Mouse (Mus musculus): Measurements from ENCODE around the gene Olfr829. TPM values are rescaled to one million over a fixed set of nuclear protein-coding genes. Genes with fewer than 3 reads are reported as not detected.
"Not testable (repeated sequence)": the region's sequence is repeated elsewhere in the genome, so short reads cannot be mapped to it uniquely, and the experiment has no call there.

The Olfr829 gene
- polyA plus RNA-seq (2015; fragmentation: Nextera tagmentation; extraction: Ambion mirVana): not detected in 2 replicates

DNA sequence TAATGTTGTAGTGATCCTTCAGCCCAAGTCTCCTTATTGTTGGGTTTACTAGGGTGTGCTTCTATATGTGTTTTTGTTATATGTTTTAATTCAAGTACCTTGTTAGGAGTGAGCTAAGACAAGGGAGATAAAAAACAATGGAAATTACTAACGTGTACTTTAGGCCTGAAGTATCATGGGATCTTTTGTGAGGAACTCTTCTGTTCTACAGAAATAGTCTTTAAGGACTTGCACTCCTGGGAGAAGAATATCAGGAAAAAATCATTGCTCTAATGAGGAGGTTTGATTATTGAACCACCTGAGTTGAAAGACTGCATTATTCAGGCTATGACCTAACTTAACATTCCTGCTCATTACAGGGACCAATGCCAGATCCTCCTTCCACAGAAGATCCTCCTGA lies at the start of gene Olfr829:
Olfr829 (plus strand) TSS at position 301 of the 400 bp plus-strand sequence.
- ATAC-seq (ENCODE audit: insufficient read depth, low FRiP score, low read depth): no peak
- Histone ChIP-seq H3K27me3 (replicated peaks) (no peaks in the 10 kb centered on the region), H3K9ac (no peak within 1 kb of the TSS), H3K36me3 (no peaks in the 10 kb centered on the region), H3K9me3 (no peaks in the 10 kb centered on the region), H3K27ac (no peak within 1 kb of the TSS), H3K4me2 (no peak within 1 kb of the TSS), H3K4me1 (no peaks in the 10 kb centered on the region), H3K4me3 (replicated peaks) (no peak within 1 kb of the TSS)
- 55% methylated on average over 1 of the region's 1 CpGs for WGBS

DNA sequence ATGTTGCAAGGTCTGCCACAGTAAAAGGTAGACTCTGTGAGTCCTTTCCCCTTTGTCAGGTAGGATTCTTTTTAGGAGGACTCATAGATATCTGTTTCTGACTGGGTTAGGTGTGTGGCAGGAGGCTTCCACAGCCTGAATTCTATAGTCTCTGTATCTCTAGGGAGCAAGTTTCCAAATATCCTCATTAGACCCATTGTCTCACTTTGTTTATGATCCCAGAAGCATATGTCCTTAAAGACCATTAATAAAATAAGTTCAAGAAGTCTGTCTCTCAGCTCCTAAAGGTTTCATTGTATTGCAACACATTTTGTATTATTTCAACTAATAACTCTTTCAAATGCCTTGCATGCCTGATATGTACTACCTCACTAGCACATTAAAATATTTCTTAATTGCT lies 35.3 kb upstream of the Olfr829 start, which contains the start of gene Olfr828:
Olfr828 (minus strand) TSS at position 101 of the 400 bp plus-strand sequence.
- no peak for ATAC-seq (ENCODE audit: insufficient read depth, low FRiP score, low read depth)

DNA sequence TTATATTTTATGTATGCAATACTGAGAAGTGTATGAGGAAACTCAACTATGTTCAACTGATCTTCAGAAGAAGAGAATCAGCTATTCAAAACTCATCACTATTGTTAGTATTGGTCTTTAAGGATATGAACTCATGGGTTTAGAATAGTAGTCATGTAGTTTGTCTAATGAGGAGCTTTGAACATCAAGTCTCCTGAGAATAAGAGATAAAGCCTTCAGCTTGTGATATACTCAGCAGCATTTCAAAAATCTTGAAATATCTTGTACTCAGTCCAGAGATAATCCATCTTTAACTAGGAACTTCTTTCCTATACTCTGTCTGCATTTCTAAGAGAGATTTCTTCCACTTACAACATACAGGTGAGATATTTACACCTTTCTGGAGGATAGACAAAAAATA lies 19.7 kb downstream of the Olfr829 start, which contains the start of gene Olfr830:
Olfr830 (plus strand) TSS at position 301 of the 400 bp plus-strand sequence.
- Histone ChIP-seq H3K27me3 (replicated peaks) (no peaks in the 10 kb centered on the region), H3K4me3 (replicated peaks) (no peak within 1 kb of the TSS), H3K9ac (no peak within 1 kb of the TSS), H3K4me1 (no peaks in the 10 kb centered on the region), H3K9me3 (no peaks in the 10 kb centered on the region), H3K27ac (no peak within 1 kb of the TSS), H3K4me2 (no peak within 1 kb of the TSS), H3K36me3 (no peaks in the 10 kb centered on the region)
- no peak for ATAC-seq (ENCODE audit: insufficient read depth, low FRiP score, low read depth)

More for the DNA sequence above, 35.3 kb upstream of the Olfr829 start, which contains the start of gene Olfr828:
- Histone ChIP-seq H3K27ac (no peak within 1 kb of the TSS), H3K4me1 (no peaks in the 10 kb centered on the region), H3K36me3 (no peaks in the 10 kb centered on the region), H3K9ac (no peak within 1 kb of the TSS), H3K27me3 (replicated peaks) (no peaks in the 10 kb centered on the region), H3K9me3 (no peaks in the 10 kb centered on the region), H3K4me2 (no peak within 1 kb of the TSS), H3K4me3 (replicated peaks) (no peak within 1 kb of the TSS)

DNA sequence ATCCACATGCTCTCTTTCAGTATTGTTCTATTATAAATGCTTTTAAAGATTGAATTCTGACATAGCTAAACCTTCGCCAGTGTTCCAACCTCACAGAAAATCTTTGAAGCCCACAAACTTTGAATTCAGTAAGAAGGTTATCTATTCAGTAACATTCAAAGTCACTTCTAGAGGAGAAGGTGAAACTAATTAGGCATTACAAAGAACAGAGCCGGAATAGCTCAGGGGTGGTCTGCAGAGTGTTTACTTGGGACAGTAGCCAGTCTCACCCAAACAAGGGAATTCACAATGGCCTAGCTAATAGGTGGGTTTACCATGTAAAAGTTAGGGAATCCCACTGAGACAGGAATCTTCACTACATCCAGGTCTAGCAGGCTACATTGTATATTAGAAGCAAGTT lies 53.0 kb downstream of the Olfr829 start:
- H3K4me1 ChIP-seq; H3K27me3 ChIP-seq (replicated peaks); H3K36me3 ChIP-seq; H3K9me3 ChIP-seq; H3K27ac ChIP-seq; H3K4me2 ChIP-seq; H3K4me3 ChIP-seq (replicated peaks); ATAC-seq (ENCODE audit: insufficient read depth, low FRiP score, low read depth); H3K9ac ChIP-seq: not testable (repeated sequence)
- 72% methylated on average over 2 of the region's 2 CpGs for WGBS

Other genes starting within 250 kb of the Olfr829 start
- gene Muc16, start 180.4 kb upstream of the Olfr829 start, polyA plus RNA-seq (2015; fragmentation: Nextera tagmentation; extraction: Ambion mirVana): 2.5 and 3.7 TPM in 2 replicates
- not detected in 2 replicates for gene Olfr24, start 90.9 kb upstream of the Olfr829 start, polyA plus RNA-seq (2015; fragmentation: Nextera tagmentation; extraction: Ambion mirVana)
- not detected in 2 replicates for gene Olfr828, start 35.4 kb upstream of the Olfr829 start, polyA plus RNA-seq (2015; fragmentation: Nextera tagmentation; extraction: Ambion mirVana)
- gene Olfr830, start 19.8 kb downstream of the Olfr829 start, polyA plus RNA-seq (2015; fragmentation: Nextera tagmentation; extraction: Ambion mirVana): not detected in 2 replicates
- gene Olfr832, start 82.2 kb downstream of the Olfr829 start, polyA plus RNA-seq (2015; fragmentation: Nextera tagmentation; extraction: Ambion mirVana): not detected in 2 replicates
- not detected in 2 replicates for gene Olfr834, start 133.1 kb downstream of the Olfr829 start, polyA plus RNA-seq (2015; fragmentation: Nextera tagmentation; extraction: Ambion mirVana)
- not detected in 2 replicates for gene Olfr835, start 177.8 kb downstream of the Olfr829 start, polyA plus RNA-seq (2015; fragmentation: Nextera tagmentation; extraction: Ambion mirVana)

Measured in stomach, embryonic 15.5 days (tissue).